Comparison of ENCODE assay signal across 8 mouse cellular contexts in the genomic region with DNA sequence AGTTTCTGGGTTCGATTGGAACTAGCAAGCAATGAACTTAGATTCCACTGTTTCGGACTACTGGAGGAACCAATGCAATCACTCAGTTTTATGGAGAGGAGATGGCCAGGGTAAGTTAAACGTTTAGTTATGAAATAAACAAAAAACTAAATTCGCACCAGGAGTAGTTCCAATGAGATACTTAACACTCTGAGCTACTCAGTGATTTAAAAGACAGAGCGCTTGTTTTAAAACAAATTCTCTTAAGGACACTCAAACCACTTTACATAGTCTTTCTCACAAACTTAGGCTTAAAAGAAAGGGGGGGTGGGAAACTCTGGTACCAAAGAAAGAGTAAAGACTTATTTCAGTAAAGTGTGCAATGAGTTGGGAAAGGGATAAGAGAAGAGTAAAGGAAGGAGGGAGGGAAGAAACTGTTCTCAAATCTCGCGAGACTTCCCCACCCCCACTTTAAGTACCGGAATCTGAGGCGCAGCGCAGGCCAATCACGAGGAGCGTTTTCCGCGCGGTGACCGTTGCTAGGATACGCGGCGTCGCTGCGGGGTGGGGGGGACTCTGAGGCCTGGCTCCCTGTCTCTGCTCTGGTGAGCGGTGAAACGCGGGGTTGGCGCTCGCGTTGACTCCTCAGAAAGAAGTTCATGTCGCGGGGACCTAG. TPM values are rescaled to one million over a fixed set of nuclear protein-coding genes. Genes with fewer than 3 reads are reported as not detected.
DNase-seq lines count a peak whose midpoint lies in the region; ATAC-seq and TF ChIP-seq lines count a peak whose summit lies in the region.

A gene (plus strand): TSS at position 520 of the 655 bp plus-strand sequence.

- peak; percentile 100 for ATAC-seq in activated CD4-positive, CD25-positive, alpha-beta regulatory T cell, adult 4 months

- 0 out of 2 replicates have a peak within 1 kb of the TSS, but pooled peaks have one; percentile 25 for H3K27ac ChIP-seq in cortical plate, adult 2 months (ENCODE audit: insufficient read depth, low read length)

- TF ChIP-seq POLR2A in cortical plate, adult 2 months (IDR thresholded peaks at IDR 0.05; ENCODE audit: extremely low read depth, insufficient read depth, low read length), result peak; percentile 47; the same call in 1 of the 2 replicates

- DNase-seq in gastrocnemius, adult 8-10 months (ENCODE audit: low spot score in 2 of 2), result peak; percentile 82 to 88
- DNase-seq in hindlimb bud, embryonic 11.5 days (ENCODE audit: extremely low spot score, low read depth, low spot score), result peak; percentile 93
- peak; percentile 69 to 92 for DNase-seq in left cerebral cortex, adult 8-10 months (ENCODE audit: low spot score in 2 of 2)
- peak; percentile 97 to 98 for DNase-seq in right cerebral cortex, postnatal 10 days (ENCODE audit: low spot score in 2 of 2)
- DNase-seq in urinary bladder, postnatal 25 days (ENCODE audit: low spot score), result peak; percentile 92

- no peaks in the 10 kb centered on the region for H3K27me3 ChIP-seq in megakaryocyte, embryonic 14.5 days (replicated peaks)

- H3K4me1 ChIP-seq in cortical plate, adult 2 months (ENCODE audit: control insufficient read depth, insufficient read depth, low read length), result no peaks in the 10 kb centered on the region
- peaks cover 24% of the 10 kb centered on the region for H3K4me1 ChIP-seq in megakaryocyte, embryonic 14.5 days

- H3K36me3 ChIP-seq in megakaryocyte, embryonic 14.5 days (replicated peaks; ENCODE audit: low read length), result no peaks in the 10 kb centered on the region

- no peak for TF ChIP-seq CTCF in cortical plate, adult 2 months (IDR thresholded peaks at IDR 0.05; ENCODE audit: extremely low read depth, insufficient read depth, low read length)

- peak within 1 kb of the TSS; percentile 67 for H3K4me3 ChIP-seq in cortical plate, adult 2 months (ENCODE audit: insufficient read depth, low read length)
- peak within 1 kb of the TSS; percentile 94 for H3K4me3 ChIP-seq in megakaryocyte, embryonic 14.5 days (replicated peaks)

- H3K9me3 ChIP-seq in megakaryocyte, embryonic 14.5 days, result no peaks in the 10 kb centered on the region

RNA-seq across cellular contexts. Expression of the gene that starts here (rescaled TPM):
- 1 to 10 TPM; 4.6 to 6.8 TPM for polyA plus RNA-seq in activated CD4-positive, CD25-positive, alpha-beta regulatory T cell, adult 4 months (2017; shearing (Covaris generic))
- polyA plus RNA-seq in cortical plate, adult 2 months (2012; rRNA removed), result 14.9 and 16.1 TPM in 2 replicates
- total RNA-seq in gastrocnemius, adult 8-10 months (2022), result 1 to 10 TPM; 4.8 to 8.9 (median 5.6) TPM
- total RNA-seq in left cerebral cortex, adult 8-10 months (2022), result 10 to 100 TPM; 20.9 to 24.4 (median 23.4) TPM
- polyA plus RNA-seq in megakaryocyte, embryonic 14.5 days (2012; ENCODE audit: insufficient read depth, low replicate concordance), result 0.89 TPM in 1 of 2 replicates, not detected in the other

Comparison
In these comparisons a context has a peak if more than half of its experiments do, and no peak if none do; other contexts are left out.
1. Peak in every context shown above with its lines: DNase-seq, ATAC-seq, H3K4me3 ChIP-seq and H3K27ac ChIP-seq.